Mouse (Mus musculus): Measurements from ENCODE around the gene 4931406P16Rik. TPM values are rescaled to one million over a fixed set of nuclear protein-coding genes. Genes with fewer than 3 reads are reported as not detected.
"Not testable (repeated sequence)": the region's sequence is repeated elsewhere in the genome, so short reads cannot be mapped to it uniquely, and the experiment has no call there.

4931406P16Rik gene
- polyA plus RNA-seq, 1 experiment from 2014 or later = 28.2 TPM

- Histone ChIP-seq H3K27me3 (replicated peaks; ENCODE audit: control insufficient read depth, insufficient read depth, low read length) (no peaks in the 10 kb centered on the region), H3K27ac (ENCODE audit: low read length) (no peak overlapping the region), H3K4me1 (replicated peaks; ENCODE audit: control insufficient read depth, insufficient read depth, low read length) (no peaks in the 10 kb centered on the region), H3K4me3 (replicated peaks; ENCODE audit: low read length) (no peak overlapping the region), H3K4me2 (ENCODE audit: low read length) (no peak overlapping the region), H3K36me3 (ENCODE audit: control insufficient read depth, insufficient read depth) (peaks cover 7% of the 10 kb centered on the region), H3K9me3 (ENCODE audit: control insufficient read depth, low read length) (no peaks in the 10 kb centered on the region), H3K9ac (replicated peaks; ENCODE audit: low read depth, low read length) (no peak overlapping the region)
- 82% methylated on average over 5 of the region's 5 CpGs for WGBS
- ATAC-seq = no peak
Measured at GRCm38 (mm10) chr7:34339164-34339489, 25.8 kb upstream of the 4931406P16Rik start.

- ATAC-seq = no peak
- H3K36me3 ChIP-seq (ENCODE audit: control insufficient read depth, insufficient read depth) = 0 out of 2 replicates have a peak, but pooled peaks cover 2% of the 10 kb centered on the region
- WGBS = 84% methylated on average over 9 of the region's 9 CpGs
- H3K27ac ChIP-seq (ENCODE audit: low read length) = no peak overlapping the region
- no peak overlapping the region for H3K9ac ChIP-seq (replicated peaks; ENCODE audit: low read depth, low read length)
- H3K4me1 ChIP-seq (replicated peaks; ENCODE audit: control insufficient read depth, insufficient read depth, low read length) = no peaks in the 10 kb centered on the region
- no peak overlapping the region for H3K4me2 ChIP-seq (ENCODE audit: low read length)
- no peaks in the 10 kb centered on the region for H3K27me3 ChIP-seq (replicated peaks; ENCODE audit: control insufficient read depth, insufficient read depth, low read length)
- no peak overlapping the region for H3K4me3 ChIP-seq (replicated peaks; ENCODE audit: low read length)
- H3K9me3 ChIP-seq (ENCODE audit: control insufficient read depth, low read length) = no peaks in the 10 kb centered on the region
Measured at GRCm38 (mm10) chr7:34338445-34339163, 25.3 kb upstream of the 4931406P16Rik start.

- Histone ChIP-seq H3K4me3 (replicated peaks; ENCODE audit: low read length) (no peak overlapping the region), H3K27ac (ENCODE audit: low read length) (no peak overlapping the region), H3K4me1 (replicated peaks; ENCODE audit: control insufficient read depth, insufficient read depth, low read length) (no peaks in the 10 kb centered on the region), H3K9ac (replicated peaks; ENCODE audit: low read depth, low read length) (no peak overlapping the region), H3K4me2 (ENCODE audit: low read length) (no peak overlapping the region), H3K27me3 (replicated peaks; ENCODE audit: control insufficient read depth, insufficient read depth, low read length) (no peaks in the 10 kb centered on the region), H3K36me3 (ENCODE audit: control insufficient read depth, insufficient read depth) (0 out of 2 replicates have a peak, but pooled peaks cover 2% of the 10 kb centered on the region), H3K9me3 (ENCODE audit: control insufficient read depth, low read length) (no peaks in the 10 kb centered on the region)
- ATAC-seq = no peak
- WGBS = 85% methylated on average over 2 of the region's 2 CpGs
Measured at GRCm38 (mm10) chr7:34337268-34337667, 23.9 kb upstream of the 4931406P16Rik start.

GRCm38 (mm10) chr7:34336545-34336944, 23.2 kb upstream of the 4931406P16Rik start:
- 100% methylated on average over 1 of the region's 1 CpGs for WGBS
- not testable (repeated sequence) for ATAC-seq; H3K9me3 ChIP-seq (ENCODE audit: control insufficient read depth, low read length)

GRCm38 (mm10) chr7:34327493-34327892, 14.1 kb upstream of the 4931406P16Rik start:
- ATAC-seq = no peak
- 67% methylated on average over 3 of the region's 3 CpGs for WGBS
- Histone ChIP-seq H3K27me3 (replicated peaks; ENCODE audit: control insufficient read depth, insufficient read depth, low read length) (no peaks in the 10 kb centered on the region), H3K4me1 (replicated peaks; ENCODE audit: control insufficient read depth, insufficient read depth, low read length) (no peaks in the 10 kb centered on the region), H3K36me3 (ENCODE audit: control insufficient read depth, insufficient read depth) (no peaks in the 10 kb centered on the region), H3K4me2 (ENCODE audit: low read length) (no peak overlapping the region), H3K27ac (ENCODE audit: low read length) (no peak overlapping the region), H3K9me3 (ENCODE audit: control insufficient read depth, low read length) (no peaks in the 10 kb centered on the region), H3K9ac (replicated peaks; ENCODE audit: low read depth, low read length) (no peak overlapping the region), H3K4me3 (replicated peaks; ENCODE audit: low read length) (no peak overlapping the region)

More at GRCm38 (mm10) chr7:34336545-34336944, 23.2 kb upstream of the 4931406P16Rik start:
- not testable (repeated sequence) for H3K27me3 ChIP-seq (replicated peaks; ENCODE audit: control insufficient read depth, insufficient read depth, low read length); H3K4me1 ChIP-seq (replicated peaks; ENCODE audit: control insufficient read depth, insufficient read depth, low read length); H3K9ac ChIP-seq (replicated peaks; ENCODE audit: low read depth, low read length); H3K36me3 ChIP-seq (ENCODE audit: control insufficient read depth, insufficient read depth); H3K4me3 ChIP-seq (replicated peaks; ENCODE audit: low read length); H3K4me2 ChIP-seq (ENCODE audit: low read length); H3K27ac ChIP-seq (ENCODE audit: low read length)

- H3K27ac ChIP-seq (ENCODE audit: low read length) = no peak overlapping the region
- H3K9ac ChIP-seq (replicated peaks; ENCODE audit: low read depth, low read length) = no peak overlapping the region
- H3K4me3 ChIP-seq (replicated peaks; ENCODE audit: low read length) = no peak overlapping the region
- H3K4me2 ChIP-seq (ENCODE audit: low read length) = no peak overlapping the region
- no peaks in the 10 kb centered on the region for H3K36me3 ChIP-seq (ENCODE audit: control insufficient read depth, insufficient read depth)
- H3K4me1 ChIP-seq (replicated peaks; ENCODE audit: control insufficient read depth, insufficient read depth, low read length) = no peaks in the 10 kb centered on the region
- no peaks in the 10 kb centered on the region for H3K27me3 ChIP-seq (replicated peaks; ENCODE audit: control insufficient read depth, insufficient read depth, low read length)
- no peak for ATAC-seq
- WGBS = 90% methylated on average over 1 of the region's 1 CpGs
- no peaks in the 10 kb centered on the region for H3K9me3 ChIP-seq (ENCODE audit: control insufficient read depth, low read length)
Measured at GRCm38 (mm10) chr7:34324857-34325256, 11.5 kb upstream of the 4931406P16Rik start.

GRCm38 (mm10) chr7:34324005-34324404, 10.7 kb upstream of the 4931406P16Rik start:
- Histone ChIP-seq H3K9ac (replicated peaks; ENCODE audit: low read depth, low read length) (no peak overlapping the region), H3K36me3 (ENCODE audit: control insufficient read depth, insufficient read depth) (no peaks in the 10 kb centered on the region), H3K4me3 (replicated peaks; ENCODE audit: low read length) (no peak overlapping the region), H3K27ac (ENCODE audit: low read length) (no peak overlapping the region), H3K4me2 (ENCODE audit: low read length) (no peak overlapping the region), H3K9me3 (ENCODE audit: control insufficient read depth, low read length) (no peaks in the 10 kb centered on the region), H3K4me1 (replicated peaks; ENCODE audit: control insufficient read depth, insufficient read depth, low read length) (no peaks in the 10 kb centered on the region), H3K27me3 (replicated peaks; ENCODE audit: control insufficient read depth, insufficient read depth, low read length) (no peaks in the 10 kb centered on the region)
- whole genome bisulfite sequencing = 97% methylated on average over 2 of the region's 2 CpGs
- ATAC-seq = no peak

- H3K4me3 ChIP-seq (replicated peaks; ENCODE audit: low read length) = no peak overlapping the region
- no peak overlapping the region for H3K27ac ChIP-seq (ENCODE audit: low read length)
- 81% methylated on average over 8 of the region's 8 CpGs for WGBS
- no peak for ATAC-seq
- no peaks in the 10 kb centered on the region for H3K9me3 ChIP-seq (ENCODE audit: control insufficient read depth, low read length)
- no peaks in the 10 kb centered on the region for H3K36me3 ChIP-seq (ENCODE audit: control insufficient read depth, insufficient read depth)
- H3K4me1 ChIP-seq (replicated peaks; ENCODE audit: control insufficient read depth, insufficient read depth, low read length) = no peaks in the 10 kb centered on the region
- H3K9ac ChIP-seq (replicated peaks; ENCODE audit: low read depth, low read length) = no peak overlapping the region
- no peaks in the 10 kb centered on the region for H3K27me3 ChIP-seq (replicated peaks; ENCODE audit: control insufficient read depth, insufficient read depth, low read length)
- H3K4me2 ChIP-seq (ENCODE audit: low read length) = no peak overlapping the region
Measured at GRCm38 (mm10) chr7:34323351-34323750, 10.0 kb upstream of the 4931406P16Rik start.

- H3K9me3 ChIP-seq (ENCODE audit: control insufficient read depth, low read length) = no peaks in the 10 kb centered on the region
- no peak overlapping the region for H3K4me2 ChIP-seq (ENCODE audit: low read length)
- H3K9ac ChIP-seq (replicated peaks; ENCODE audit: low read depth, low read length) = no peak overlapping the region
- H3K27me3 ChIP-seq (replicated peaks; ENCODE audit: control insufficient read depth, insufficient read depth, low read length) = no peaks in the 10 kb centered on the region
- 94% methylated on average over 4 of the region's 4 CpGs for WGBS
- ATAC-seq = no peak
- no peak overlapping the region for H3K4me3 ChIP-seq (replicated peaks; ENCODE audit: low read length)
- no peaks in the 10 kb centered on the region for H3K4me1 ChIP-seq (replicated peaks; ENCODE audit: control insufficient read depth, insufficient read depth, low read length)
- H3K36me3 ChIP-seq (ENCODE audit: control insufficient read depth, insufficient read depth) = no peaks in the 10 kb centered on the region
- no peak overlapping the region for H3K27ac ChIP-seq (ENCODE audit: low read length)
Measured at GRCm38 (mm10) chr7:34321958-34322357, 8.6 kb upstream of the 4931406P16Rik start.

GRCm38 (mm10) chr7:34321119-34321518, 7.8 kb upstream of the 4931406P16Rik start:
- Histone ChIP-seq H3K36me3 (ENCODE audit: control insufficient read depth, insufficient read depth) (no peaks in the 10 kb centered on the region), H3K9me3 (ENCODE audit: control insufficient read depth, low read length) (no peaks in the 10 kb centered on the region), H3K27me3 (replicated peaks; ENCODE audit: control insufficient read depth, insufficient read depth, low read length) (no peaks in the 10 kb centered on the region), H3K4me1 (replicated peaks; ENCODE audit: control insufficient read depth, insufficient read depth, low read length) (no peaks in the 10 kb centered on the region), H3K9ac (replicated peaks; ENCODE audit: low read depth, low read length) (no peak overlapping the region), H3K4me2 (ENCODE audit: low read length) (no peak overlapping the region), H3K4me3 (replicated peaks; ENCODE audit: low read length) (no peak overlapping the region), H3K27ac (ENCODE audit: low read length) (no peak overlapping the region)
- WGBS = 83% methylated on average over 5 of the region's 5 CpGs
- ATAC-seq = no peak
